Mouse (Mus musculus) ES-Bruce4 (cell line): ENCODE measurements at regions not wholly inside any gene's neighbourhood (a gene's known extent, or its start where the extent isn't known, plus 50 kb on each side); places are given as distances from the start of the nearest gene placed in this dataset.

Source experiments
- H3K27ac ChIP-seq: 2 replicates; pipeline ENCODE4 v1.5.1; 2012; ENCODE audit warnings: low read length, inconsistent platforms; ENCODE audit not compliant: insufficient read depth
- H3K27me3 ChIP-seq: 2 replicates; pipeline ENCODE4 v1.6.1; 2012; ENCODE audit warnings: mild to moderate bottlenecking, low read length, inconsistent platforms; ENCODE audit not compliant: control insufficient read depth, poor library complexity, insufficient read depth, severe bottlenecking
- H3K36me3 ChIP-seq: 2 replicates; pipeline ENCODE4 v1.6.1; 2012; ENCODE audit warnings: inconsistent platforms, mild to moderate bottlenecking, low read length, moderate library complexity; ENCODE audit not compliant: control insufficient read depth, poor library complexity, insufficient read depth, severe bottlenecking
- H3K4me1 ChIP-seq: one replicate; pipeline ENCODE4 v1.8.1; 2011; ENCODE audit warnings: low read length; ENCODE audit not compliant: control insufficient read depth, insufficient read depth
- H3K4me3 ChIP-seq: 2 replicates; pipeline ENCODE4 v1.5.1; 2011; ENCODE audit warnings: low read depth, mild to moderate bottlenecking, low read length
- H3K9ac ChIP-seq: 2 replicates; pipeline ENCODE4 v1.6.1; 2012; ENCODE audit warnings: low read depth, mild to moderate bottlenecking, inconsistent platforms; ENCODE audit not compliant: poor library complexity, severe bottlenecking
- H3K9me3 ChIP-seq: replicated peaks from 2 replicates; pipeline ENCODE4 v1.6.1; 2012; ENCODE audit warnings: mild to moderate bottlenecking, low read length, inconsistent platforms; ENCODE audit not compliant: control insufficient read depth, poor library complexity, insufficient read depth, severe bottlenecking
- CTCF ChIP-seq: IDR thresholded peaks from one replicate; pipeline ENCODE4 v1.8.1; 2011; ENCODE audit warnings: low read depth, low read length
- EP300 ChIP-seq: IDR thresholded peaks from 2 replicates; pipeline ENCODE4 v1.6.1; 2011; ENCODE audit warnings: low read depth, low read length; ENCODE audit not compliant: insufficient read depth
- POLR2A ChIP-seq: IDR thresholded peaks from one replicate; pipeline ENCODE4 v1.8.1; 2011; ENCODE audit warnings: low read length; ENCODE audit not compliant: insufficient read depth

GRCm38 (mm10) chr2:9782698-9783097 lies 98.4 kb upstream of the 4930412O13Rik start:
- no peak overlapping the region for H3K4me3 ChIP-seq
- no peaks in the 10 kb centered on the region for H3K27me3 ChIP-seq
- TF ChIP-seq POLR2A (no peak), CTCF (no peak), EP300 (no peak)
- no peaks in the 10 kb centered on the region for H3K36me3 ChIP-seq
- no peaks in the 10 kb centered on the region for H3K9me3 ChIP-seq
- no peak overlapping the region for H3K27ac ChIP-seq
- no peaks in the 10 kb centered on the region for H3K4me1 ChIP-seq
- no peak overlapping the region for H3K9ac ChIP-seq

GRCm38 (mm10) chr2:9791970-9792369 lies 89.1 kb upstream of the 4930412O13Rik start:
- H3K4me1 ChIP-seq = no peaks in the 10 kb centered on the region
- H3K9ac ChIP-seq = no peak overlapping the region
- H3K36me3 ChIP-seq = no peaks in the 10 kb centered on the region
- H3K4me3 ChIP-seq = no peak overlapping the region
- H3K27me3 ChIP-seq = no peaks in the 10 kb centered on the region
- no peaks in the 10 kb centered on the region for H3K9me3 ChIP-seq
- H3K27ac ChIP-seq = no peak overlapping the region
- TF ChIP-seq POLR2A (no peak), EP300 (no peak), CTCF (no peak)

GRCm38 (mm10) chr2:9792381-9792780 lies 88.7 kb upstream of the 4930412O13Rik start:
- Histone ChIP-seq H3K9ac (no peak overlapping the region), H3K4me3 (no peak overlapping the region), H3K36me3 (no peaks in the 10 kb centered on the region), H3K27ac (no peak overlapping the region), H3K27me3 (no peaks in the 10 kb centered on the region), H3K9me3 (no peaks in the 10 kb centered on the region), H3K4me1 (no peaks in the 10 kb centered on the region)
- no peak for TF ChIP-seq CTCF
- TF ChIP-seq EP300 = no peak
- no peak for TF ChIP-seq POLR2A

- H3K36me3 ChIP-seq = no peaks in the 10 kb centered on the region
- no peaks in the 10 kb centered on the region for H3K9me3 ChIP-seq
- no peak overlapping the region for H3K9ac ChIP-seq
- no peak overlapping the region for H3K27ac ChIP-seq
- no peak overlapping the region for H3K4me3 ChIP-seq
- H3K27me3 ChIP-seq = no peaks in the 10 kb centered on the region
- no peaks in the 10 kb centered on the region for H3K4me1 ChIP-seq
- TF ChIP-seq CTCF (no peak), EP300 (no peak), POLR2A (no peak)
Observed at GRCm38 (mm10) chr2:9795401-9795800, 85.7 kb upstream of the 4930412O13Rik start.

- H3K4me1 ChIP-seq = no peaks in the 10 kb centered on the region
Observed at GRCm38 (mm10) chr2:9801484-9801883, 79.6 kb upstream of the 4930412O13Rik start.

GRCm38 (mm10) chr2:9804306-9804705 lies 76.7 kb upstream of the 4930412O13Rik start:
- Histone ChIP-seq H3K9ac (no peak overlapping the region), H3K4me3 (no peak overlapping the region), H3K4me1 (no peaks in the 10 kb centered on the region), H3K36me3 (no peaks in the 10 kb centered on the region), H3K27me3 (no peaks in the 10 kb centered on the region), H3K9me3 (no peaks in the 10 kb centered on the region), H3K27ac (no peak overlapping the region)
- TF ChIP-seq EP300 (no peak), CTCF (no peak), POLR2A (no peak)

More at GRCm38 (mm10) chr2:9801484-9801883, 79.6 kb upstream of the 4930412O13Rik start:
- Histone ChIP-seq H3K9ac (no peak overlapping the region), H3K4me3 (no peak overlapping the region), H3K27me3 (no peaks in the 10 kb centered on the region), H3K9me3 (no peaks in the 10 kb centered on the region), H3K36me3 (no peaks in the 10 kb centered on the region), H3K27ac (no peak overlapping the region)
- TF ChIP-seq EP300 = no peak
